Mouse (Mus musculus): ENCODE data around the gene Fcgr3.

- TF ChIP-seq EP300 (IDR thresholded peaks at IDR 0.05; ENCODE audit: insufficient read depth, low read depth, low read length) = no peak
- TF ChIP-seq CTCF (IDR thresholded peaks at IDR 0.05) = no peak
Observed at GRCm38 (mm10) chr1:171111781-171112575, 47.2 kb upstream of the Fcgr3 start.
